Mouse (Mus musculus) erythroblast, embryonic 14.5 days (primary cell): ENCODE results near the gene Mnx1.

ENCODE experiments used
- GATA1 ChIP-seq: IDR thresholded peaks from 2 replicates; pipeline ENCODE4 v1.6.1; 2012; ENCODE audit warnings: low read length, inconsistent platforms, mixed read lengths
- TAL1 ChIP-seq: IDR thresholded peaks from 3 replicates; pipeline ENCODE4 v1.6.1; 2012; ENCODE audit warnings: low read length, inconsistent platforms, mixed read lengths

DNA sequence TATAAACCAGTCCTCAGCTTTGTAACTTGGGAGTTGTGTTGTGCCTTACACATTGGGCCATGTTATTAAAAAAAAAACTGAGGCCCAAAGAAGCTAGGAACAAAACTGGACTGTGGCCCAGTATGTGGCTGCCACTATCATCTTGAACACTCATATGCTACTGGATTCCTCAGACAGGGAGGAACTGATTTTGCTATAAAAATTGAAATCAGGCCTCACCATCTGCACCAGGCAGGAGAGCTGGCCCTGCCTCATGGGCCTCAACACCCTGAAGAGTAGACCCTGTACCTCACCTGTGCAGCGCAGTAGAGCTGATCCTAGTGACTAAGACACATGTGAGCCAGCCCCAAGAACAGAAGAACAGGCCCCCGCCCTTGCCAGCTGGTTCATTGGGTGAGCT is 33.0 kb downstream of the Mnx1 start:
- TF ChIP-seq TAL1 (no peak), GATA1 (no peak)
